Mouse (Mus musculus): ENCODE data around the gene Zmynd15. TPM values are rescaled to one million over a fixed set of nuclear protein-coding genes. Genes with fewer than 3 reads are reported as not detected.

Zmynd15 gene
- polyA plus RNA-seq (2014; fragmentation: Illumina TruSeq; extraction: RNeasy Lipid Tissue Mini Kit (QIAGEN cat#74804)) = 0.31 TPM

GRCm38 (mm10) chr11:70458688-70459600 lies at the start of gene Zmynd15:
Zmynd15 (plus strand) TSS chr11:70459433.

GRCm38 (mm10) chr11:70409594-70410296 lies 49.5 kb upstream of the Zmynd15 start, which contains the start of gene Pelp1:
Pelp1 (minus strand) TSS chr11:70410031.

GRCm38 (mm10) chr11:70432048-70432894 lies 27.0 kb upstream of the Zmynd15 start, which contains the start of gene Arrb2:
Arrb2 (plus strand) TSS chr11:70432635.

GRCm38 (mm10) chr11:70451797-70452498 lies 7.3 kb upstream of the Zmynd15 start, which contains the start of gene Med11:
Med11 (plus strand) TSS chr11:70451919.

GRCm38 (mm10) chr11:70459601-70460101 lies 418 bp downstream of the Zmynd15 start, which contains the start of gene Cxcl16:
Cxcl16 (minus strand) TSS chr11:70459984.

GRCm38 (mm10) chr11:70504970-70505369 lies 45.7 kb downstream of the Zmynd15 start, which contains the start of gene Tm4sf5:
Tm4sf5 (plus strand) TSS chr11:70505244.

GRCm38 (mm10) chr11:70514288-70514687 lies 55.1 kb downstream of the Zmynd15 start, which contains the start of gene Vmo1:
Vmo1 (minus strand) TSS chr11:70514616.

Other genes with a start within 250 kb of the Zmynd15 start
- gene Slc16a11, start 246.7 kb upstream of the Zmynd15 start, polyA plus RNA-seq (2014; fragmentation: Illumina TruSeq; extraction: RNeasy Lipid Tissue Mini Kit (QIAGEN cat#74804)) = not detected
- gene Slc16a13, start 238.4 kb upstream of the Zmynd15 start, polyA plus RNA-seq (2014; fragmentation: Illumina TruSeq; extraction: RNeasy Lipid Tissue Mini Kit (QIAGEN cat#74804)) = 3.1 TPM
- 7.3 TPM for gene Bcl6b, start 229.6 kb upstream of the Zmynd15 start, polyA plus RNA-seq (2014; fragmentation: Illumina TruSeq; extraction: RNeasy Lipid Tissue Mini Kit (QIAGEN cat#74804))
- 2.4 TPM for gene 0610010K14Rik, start 221.5 kb upstream of the Zmynd15 start, polyA plus RNA-seq (2014; fragmentation: Illumina TruSeq; extraction: RNeasy Lipid Tissue Mini Kit (QIAGEN cat#74804))
- 0.37 TPM for gene Gm21988, start 219.6 kb upstream of the Zmynd15 start, polyA plus RNA-seq (2014; fragmentation: Illumina TruSeq; extraction: RNeasy Lipid Tissue Mini Kit (QIAGEN cat#74804))
- gene Rnasek, start 219.6 kb upstream of the Zmynd15 start, polyA plus RNA-seq (2014; fragmentation: Illumina TruSeq; extraction: RNeasy Lipid Tissue Mini Kit (QIAGEN cat#74804)) = 25.1 TPM
- 2.5 TPM for gene Alox12, start 204.1 kb upstream of the Zmynd15 start, polyA plus RNA-seq (2014; fragmentation: Illumina TruSeq; extraction: RNeasy Lipid Tissue Mini Kit (QIAGEN cat#74804))
- 2.4 TPM for gene Alox12e, start 136.8 kb upstream of the Zmynd15 start, polyA plus RNA-seq (2014; fragmentation: Illumina TruSeq; extraction: RNeasy Lipid Tissue Mini Kit (QIAGEN cat#74804))
- 13.4 TPM for gene Alox15, start 107.4 kb upstream of the Zmynd15 start, polyA plus RNA-seq (2014; fragmentation: Illumina TruSeq; extraction: RNeasy Lipid Tissue Mini Kit (QIAGEN cat#74804))
- 21.0 TPM for gene Pelp1, start 49.4 kb upstream of the Zmynd15 start, polyA plus RNA-seq (2014; fragmentation: Illumina TruSeq; extraction: RNeasy Lipid Tissue Mini Kit (QIAGEN cat#74804))
- 0.91 TPM for gene Arrb2, start 26.8 kb upstream of the Zmynd15 start, polyA plus RNA-seq (2014; fragmentation: Illumina TruSeq; extraction: RNeasy Lipid Tissue Mini Kit (QIAGEN cat#74804))
- gene Med11, start 7.5 kb upstream of the Zmynd15 start, polyA plus RNA-seq (2014; fragmentation: Illumina TruSeq; extraction: RNeasy Lipid Tissue Mini Kit (QIAGEN cat#74804)) = 7.2 TPM
- 14.6 TPM for gene Cxcl16, start 551 bp downstream of the Zmynd15 start, polyA plus RNA-seq (2014; fragmentation: Illumina TruSeq; extraction: RNeasy Lipid Tissue Mini Kit (QIAGEN cat#74804))
- gene Tm4sf5, start 45.8 kb downstream of the Zmynd15 start, polyA plus RNA-seq (2014; fragmentation: Illumina TruSeq; extraction: RNeasy Lipid Tissue Mini Kit (QIAGEN cat#74804)) = 2.7 TPM
- gene Vmo1, start 55.2 kb downstream of the Zmynd15 start, polyA plus RNA-seq (2014; fragmentation: Illumina TruSeq; extraction: RNeasy Lipid Tissue Mini Kit (QIAGEN cat#74804)) = not detected
- not detected for gene Gltpd2, start 59.8 kb downstream of the Zmynd15 start, polyA plus RNA-seq (2014; fragmentation: Illumina TruSeq; extraction: RNeasy Lipid Tissue Mini Kit (QIAGEN cat#74804))
- 22.0 TPM for gene Psmb6, start 65.9 kb downstream of the Zmynd15 start, polyA plus RNA-seq (2014; fragmentation: Illumina TruSeq; extraction: RNeasy Lipid Tissue Mini Kit (QIAGEN cat#74804))
- not detected for gene Gm40193, start 73.5 kb downstream of the Zmynd15 start, polyA plus RNA-seq (2014; fragmentation: Illumina TruSeq; extraction: RNeasy Lipid Tissue Mini Kit (QIAGEN cat#74804))
- 1.7 TPM for gene Pld2, start 80.6 kb downstream of the Zmynd15 start, polyA plus RNA-seq (2014; fragmentation: Illumina TruSeq; extraction: RNeasy Lipid Tissue Mini Kit (QIAGEN cat#74804))
- gene Mink1, start 103.4 kb downstream of the Zmynd15 start, polyA plus RNA-seq (2014; fragmentation: Illumina TruSeq; extraction: RNeasy Lipid Tissue Mini Kit (QIAGEN cat#74804)) = 1.8 TPM
- not detected for gene 4930544D05Rik, start 156.4 kb downstream of the Zmynd15 start, polyA plus RNA-seq (2014; fragmentation: Illumina TruSeq; extraction: RNeasy Lipid Tissue Mini Kit (QIAGEN cat#74804))
- gene Chrne, start 159.8 kb downstream of the Zmynd15 start, polyA plus RNA-seq (2014; fragmentation: Illumina TruSeq; extraction: RNeasy Lipid Tissue Mini Kit (QIAGEN cat#74804)) = not detected
- gene Gp1ba, start 179.7 kb downstream of the Zmynd15 start, polyA plus RNA-seq (2014; fragmentation: Illumina TruSeq; extraction: RNeasy Lipid Tissue Mini Kit (QIAGEN cat#74804)) = not detected
- gene Rnf167, start 187.8 kb downstream of the Zmynd15 start, polyA plus RNA-seq (2014; fragmentation: Illumina TruSeq; extraction: RNeasy Lipid Tissue Mini Kit (QIAGEN cat#74804)) = 35.7 TPM
- 18.4 TPM for gene Slc25a11, start 188.0 kb downstream of the Zmynd15 start, polyA plus RNA-seq (2014; fragmentation: Illumina TruSeq; extraction: RNeasy Lipid Tissue Mini Kit (QIAGEN cat#74804))
- gene Pfn1, start 195.2 kb downstream of the Zmynd15 start, polyA plus RNA-seq (2014; fragmentation: Illumina TruSeq; extraction: RNeasy Lipid Tissue Mini Kit (QIAGEN cat#74804)) = 72.0 TPM
- gene Eno3, start 197.8 kb downstream of the Zmynd15 start, polyA plus RNA-seq (2014; fragmentation: Illumina TruSeq; extraction: RNeasy Lipid Tissue Mini Kit (QIAGEN cat#74804)) = not detected
- 26.6 TPM for gene Spag7, start 210.0 kb downstream of the Zmynd15 start, polyA plus RNA-seq (2014; fragmentation: Illumina TruSeq; extraction: RNeasy Lipid Tissue Mini Kit (QIAGEN cat#74804))
- 0.48 TPM for gene Camta2, start 228.7 kb downstream of the Zmynd15 start, polyA plus RNA-seq (2014; fragmentation: Illumina TruSeq; extraction: RNeasy Lipid Tissue Mini Kit (QIAGEN cat#74804))
- gene Inca1, start 240.7 kb downstream of the Zmynd15 start, polyA plus RNA-seq (2014; fragmentation: Illumina TruSeq; extraction: RNeasy Lipid Tissue Mini Kit (QIAGEN cat#74804)) = 0.46 TPM
- 10.3 TPM for gene Kif1c, start 241.1 kb downstream of the Zmynd15 start, polyA plus RNA-seq (2014; fragmentation: Illumina TruSeq; extraction: RNeasy Lipid Tissue Mini Kit (QIAGEN cat#74804))

Measured in ovary, adult 10 weeks (tissue).